Mouse (Mus musculus) c-Kit-negative CD71-positive TER-119-positive erythroid progenitor cells, embryonic 14.5 days (primary cell): ENCODE results near the gene L3mbtl4.

Experiments
- DNase-seq: peaks from one replicate; pipeline ENCODE4 v3.0.0-alpha.2; 2013; ENCODE audit warnings: low read depth, low spot score

L3mbtl4 gene

GRCm38 (mm10) chr17:68273527-68273926 is at the start of gene L3mbtl4:
TSS of gene L3mbtl4 (plus strand) at chr17:68273797.
- no peak for DNase-seq

GRCm38 (mm10) chr17:68230484-68230883 is 43.1 kb upstream of the L3mbtl4 start:
- no peak for DNase-seq

- DNase-seq, result no peak
Observed at GRCm38 (mm10) chr17:68235380-68235779, 38.2 kb upstream of the L3mbtl4 start.

- DNase-seq, result no peak
Observed at GRCm38 (mm10) chr17:68236992-68237391, 36.6 kb upstream of the L3mbtl4 start.

GRCm38 (mm10) chr17:68240171-68240570 is 33.4 kb upstream of the L3mbtl4 start:
- DNase-seq, result no peak

- DNase-seq, result no peak
Observed at GRCm38 (mm10) chr17:68264835-68265557, 8.6 kb upstream of the L3mbtl4 start.

- no peak for DNase-seq
Observed at GRCm38 (mm10) chr17:68273954-68274353, 357 bp downstream of the L3mbtl4 start.

GRCm38 (mm10) chr17:68275138-68275537 is 1.5 kb downstream of the L3mbtl4 start:
- DNase-seq, result no peak

GRCm38 (mm10) chr17:68280915-68281314 is 7.3 kb downstream of the L3mbtl4 start:
- DNase-seq, result no peak

- DNase-seq, result no peak
Observed at GRCm38 (mm10) chr17:68285119-68285782, 11.7 kb downstream of the L3mbtl4 start.

- DNase-seq, result no peak
Observed at GRCm38 (mm10) chr17:68288094-68288493, 14.5 kb downstream of the L3mbtl4 start.

- DNase-seq, result no peak
Observed at GRCm38 (mm10) chr17:68288699-68289098, 15.1 kb downstream of the L3mbtl4 start.

GRCm38 (mm10) chr17:68291713-68292364 is 18.2 kb downstream of the L3mbtl4 start:
- no peak for DNase-seq

- DNase-seq, result no peak
Observed at GRCm38 (mm10) chr17:68308381-68308780, 34.8 kb downstream of the L3mbtl4 start.

GRCm38 (mm10) chr17:68312286-68312927 is 38.8 kb downstream of the L3mbtl4 start:
- no peak for DNase-seq

GRCm38 (mm10) chr17:68320940-68321339 is 47.3 kb downstream of the L3mbtl4 start:
- DNase-seq, result no peak

GRCm38 (mm10) chr17:68322607-68323006 is 49.0 kb downstream of the L3mbtl4 start:
- DNase-seq, result no peak

- DNase-seq, result no peak
Observed at GRCm38 (mm10) chr17:68332225-68332624, 58.6 kb downstream of the L3mbtl4 start.

- no peak for DNase-seq
Observed at GRCm38 (mm10) chr17:68333382-68333781, 59.8 kb downstream of the L3mbtl4 start.

- no peak for DNase-seq
Observed at GRCm38 (mm10) chr17:68338917-68339553, 65.4 kb downstream of the L3mbtl4 start.

GRCm38 (mm10) chr17:68357687-68358086 is 84.1 kb downstream of the L3mbtl4 start:
- DNase-seq, result no peak

GRCm38 (mm10) chr17:68371101-68371500 is 97.5 kb downstream of the L3mbtl4 start:
- no peak for DNase-seq
